Mouse (Mus musculus) frontal cortex, postnatal 10 days (tissue): ENCODE measurements around the gene Cyp2j12.
"Not testable (repeated sequence)": the region's sequence is repeated elsewhere in the genome, so short reads cannot be mapped to it uniquely, and the experiment has no call there.

Experiments used
- DNase-seq, 2 experiments: peaks; one replicate each; pipeline ENCODE4 v3.0.0; 2022; ENCODE audit warnings: low spot score in 2 of 2, mixed read lengths in 1 of 2

Gene Cyp2j12

DNA sequence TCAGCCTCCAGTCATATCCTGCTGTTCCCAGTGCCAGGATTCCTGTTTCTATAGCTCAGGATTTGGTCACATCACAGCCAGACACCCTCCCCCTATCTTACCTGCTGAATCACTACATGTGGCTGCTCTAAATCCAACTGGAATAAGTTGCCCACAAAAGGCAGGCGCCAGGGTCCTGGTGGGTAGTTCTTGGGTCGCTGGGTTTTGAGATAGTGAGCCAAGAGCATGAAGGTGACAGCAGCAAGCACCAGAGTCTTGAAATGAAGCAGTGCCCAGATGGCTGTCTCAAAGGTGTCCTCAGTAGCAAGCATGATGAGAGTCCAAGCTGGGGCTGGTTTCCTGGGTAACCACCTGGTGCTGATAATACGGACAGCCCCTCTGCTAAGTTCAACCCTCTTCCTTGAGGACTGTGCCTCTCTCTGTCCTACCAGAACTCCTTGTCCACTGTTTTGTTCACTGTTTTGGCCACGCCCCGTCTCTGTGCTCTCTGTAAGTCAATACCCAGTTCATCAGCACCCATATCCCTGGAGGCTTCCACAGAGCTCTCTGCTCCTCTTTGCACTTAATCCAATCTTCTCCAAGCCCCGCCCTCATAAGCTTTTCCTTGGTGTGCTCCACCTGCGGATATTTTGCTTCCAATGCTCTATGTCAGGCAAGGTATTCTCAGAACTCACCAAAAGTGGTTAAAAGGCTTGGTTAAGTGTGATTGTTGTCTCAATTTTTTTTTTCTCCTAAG lies at the start of gene Cyp2j12:
Cyp2j12 (minus strand) TSS at position 421 of the 736 bp plus-strand sequence.
- DNase-seq = no peak

GRCm38 (mm10) chr4:96189321-96189720 lies 48.4 kb upstream of the Cyp2j12 start:
- not testable (repeated sequence) for DNase-seq

- DNase-seq = not testable (repeated sequence)
Measured at GRCm38 (mm10) chr4:96188671-96189070, 47.7 kb upstream of the Cyp2j12 start.

DNA sequence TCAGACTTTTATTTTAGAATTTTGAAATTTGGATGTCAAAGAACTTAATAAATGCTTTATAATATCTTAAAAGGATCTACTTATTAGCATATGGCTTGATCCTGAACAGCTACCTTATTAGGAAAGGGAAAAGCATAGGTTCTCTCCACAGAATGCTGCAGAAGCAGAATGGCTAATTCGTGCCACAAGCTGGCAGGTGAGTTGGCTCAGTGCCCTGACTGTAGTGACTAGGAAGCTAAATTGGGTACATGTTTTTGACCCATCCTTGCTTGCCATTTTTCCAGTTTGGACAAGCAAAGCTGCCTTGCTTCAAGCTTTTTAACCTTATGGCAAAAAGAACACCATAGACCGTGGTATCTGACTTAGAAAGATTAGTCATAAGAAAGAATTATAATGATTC lies 47.2 kb upstream of the Cyp2j12 start:
- DNase-seq = not testable (repeated sequence)

- not testable (repeated sequence) for DNase-seq
Measured at GRCm38 (mm10) chr4:96184716-96185115, 43.8 kb upstream of the Cyp2j12 start.

- no peak for DNase-seq
Measured at GRCm38 (mm10) chr4:96162839-96163238, 21.9 kb upstream of the Cyp2j12 start.

- no peak for DNase-seq
Measured at GRCm38 (mm10) chr4:96161575-96161974, 20.6 kb upstream of the Cyp2j12 start.

DNA sequence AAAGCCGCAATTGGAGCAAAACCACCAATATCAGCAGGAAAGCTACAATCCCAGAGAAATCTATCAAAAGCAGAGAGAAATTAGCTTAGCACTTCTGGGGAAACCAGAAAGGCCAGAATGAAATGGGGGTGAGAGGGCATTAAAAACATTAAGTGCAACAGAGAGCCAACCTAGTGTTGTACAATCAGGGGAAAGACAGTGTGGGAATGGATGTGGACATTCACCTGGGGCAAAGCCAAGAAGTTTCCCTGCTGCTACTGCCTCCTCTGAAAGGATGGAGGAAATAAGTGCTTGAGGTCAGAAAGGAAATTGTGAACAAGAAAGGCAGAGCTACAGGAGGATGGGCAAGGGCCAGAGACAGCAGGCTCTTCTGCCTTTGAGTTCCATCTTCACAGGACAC lies 1.7 kb downstream of the Cyp2j12 start:
- DNase-seq = no peak

DNA sequence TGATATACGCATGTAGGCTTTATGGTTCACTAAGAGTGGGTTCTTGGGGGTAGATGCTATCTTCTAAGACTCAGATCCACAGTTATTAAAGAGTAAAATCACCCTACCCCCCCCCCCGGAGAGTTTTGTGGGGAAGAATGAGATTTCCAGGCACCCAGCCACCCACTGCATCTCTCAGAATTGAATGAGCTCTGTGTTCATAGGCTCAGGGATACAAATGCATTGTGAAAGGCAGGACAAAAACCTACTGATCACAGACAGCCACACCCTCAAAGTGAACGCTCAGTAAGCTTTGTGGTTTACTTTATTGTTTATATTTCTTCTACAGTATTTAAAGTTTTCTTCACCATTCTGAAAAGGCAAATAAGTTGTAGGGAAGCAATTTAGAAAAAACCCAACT lies 6.7 kb downstream of the Cyp2j12 start:
- no peak for DNase-seq

DNA sequence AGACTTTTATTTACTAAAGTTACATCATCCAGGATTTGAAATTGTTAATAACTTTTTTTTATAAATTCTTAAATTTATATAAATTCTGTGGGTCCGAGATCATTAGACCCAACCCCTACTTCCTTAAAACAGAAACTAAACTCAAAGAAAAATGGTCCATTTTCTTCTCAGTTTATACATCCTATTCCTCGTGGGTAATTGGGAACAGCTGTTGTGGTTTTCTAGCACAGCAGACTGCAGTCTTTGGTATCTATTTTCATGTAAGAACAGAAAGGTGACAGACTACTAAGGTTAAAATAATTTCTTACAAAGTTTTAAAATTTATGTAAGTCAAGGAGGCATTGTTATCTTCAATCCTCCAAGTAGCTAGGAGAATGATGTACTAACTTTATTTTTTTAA lies 44.1 kb downstream of the Cyp2j12 start:
- no peak for DNase-seq

DNA sequence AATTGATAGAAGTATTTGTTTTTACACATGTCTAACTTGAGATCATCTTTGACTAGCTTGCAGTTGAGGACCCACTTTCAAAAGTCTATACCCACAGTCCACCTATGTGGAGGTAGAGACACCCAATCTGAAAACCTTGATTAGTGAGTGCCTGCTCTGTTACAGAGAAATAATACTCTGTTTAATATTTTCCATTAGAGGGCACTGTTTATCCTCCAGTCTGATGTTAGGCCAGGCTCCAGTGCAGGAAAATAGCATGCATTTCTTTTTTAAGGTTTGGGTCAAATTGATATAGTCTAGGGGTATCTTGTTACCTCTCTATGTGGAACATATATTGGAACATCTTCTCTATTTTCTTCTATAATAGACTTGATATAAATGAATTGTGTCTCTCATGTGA lies 49.1 kb downstream of the Cyp2j12 start:
- no peak for DNase-seq

- not testable (repeated sequence) for DNase-seq
Measured at GRCm38 (mm10) chr4:96089356-96090048, 51.5 kb downstream of the Cyp2j12 start.

- DNase-seq = no peak
Measured at GRCm38 (mm10) chr4:96078308-96078707, 62.6 kb downstream of the Cyp2j12 start.

- peak in 1 of 2 experiments; percentile 23 for DNase-seq
Measured at GRCm38 (mm10) chr4:96077261-96078125, 63.5 kb downstream of the Cyp2j12 start, which contains the start of gene Cyp2j13. TSS of gene Cyp2j13 (minus strand) at chr4:96077546.

- no peak for DNase-seq
Measured at GRCm38 (mm10) chr4:96062045-96062444, 78.9 kb downstream of the Cyp2j12 start.

GRCm38 (mm10) chr4:96060106-96060505 lies 80.8 kb downstream of the Cyp2j12 start:
- DNase-seq = no peak
